Mouse (Mus musculus): ENCODE results near the gene Npdc1. TPM values are rescaled to one million over a fixed set of nuclear protein-coding genes. Genes with fewer than 3 reads are reported as not detected.
A peak's percentile ranks its signal among the peaks of the same experiment; 100 is the strongest.

Npdc1 gene
- polyA plus RNA-seq, 1 experiment from 2014 or later = 43.9 TPM

DNA sequence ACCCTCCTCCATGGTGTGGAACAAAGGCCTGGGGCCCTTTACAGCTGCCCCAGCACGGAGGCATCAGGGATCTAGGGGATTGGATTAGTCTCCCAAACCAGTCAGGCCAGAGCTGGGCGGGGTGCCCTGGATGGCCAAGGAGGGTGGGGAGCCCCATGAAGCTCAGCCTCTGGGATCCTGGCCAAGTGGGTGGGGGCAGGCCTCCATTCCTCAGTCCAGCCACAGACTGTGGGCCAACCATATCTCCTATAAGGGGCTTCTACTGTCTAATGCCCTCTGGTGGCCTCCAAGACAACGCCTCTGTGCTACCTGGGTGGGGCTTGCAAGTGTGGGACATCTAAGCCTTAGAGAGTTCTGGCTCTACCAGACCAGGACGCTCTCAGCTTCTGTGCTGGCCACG lies 59.8 kb downstream of the Npdc1 start:
- no peaks in the 10 kb centered on the region for H3K36me3 ChIP-seq (ENCODE audit: insufficient read depth, low read length)
- WGBS = 73% methylated on average over 5 of the region's 5 CpGs
- H3K4me1 ChIP-seq (replicated peaks; ENCODE audit: insufficient read depth, low read length) = peaks cover 13% of the 10 kb centered on the region; the same call in 1 of the 2 replicates
- no peak for DNase-seq (ENCODE audit: low spot score)
- H3K4me2 ChIP-seq (ENCODE audit: low read length) = no peak overlapping the region
- no peak overlapping the region for H3K9ac ChIP-seq (ENCODE audit: low read depth, low read length)
- no peak for ATAC-seq (replicated peaks; ENCODE audit: low FRiP score, low read depth)
- no peak overlapping the region; the same call in 1 of the 2 replicates for H3K27ac ChIP-seq
- no peaks in the 10 kb centered on the region for H3K9me3 ChIP-seq (replicated peaks; ENCODE audit: low read length)
- TF ChIP-seq CTCF (IDR thresholded peaks at IDR 0.05; ENCODE audit: low read depth) = peak; percentile 28; the same call in 1 of the 2 replicates
- no peaks in the 10 kb centered on the region for H3K27me3 ChIP-seq (ENCODE audit: insufficient read depth, low read length)
- no peak overlapping the region for H3K4me3 ChIP-seq (replicated peaks; ENCODE audit: low read depth, low read length)

Small RNA genes lying within 50 kb of the gene (microRNA-seq; reads per million reads assigned to microRNA genes)
- not detected for gene Mir3087

Other genes with a start within 250 kb of the Npdc1 start
- gene Nrarp, start 218.6 kb upstream of the Npdc1 start, polyA plus RNA-seq (2015; fragmentation: Nextera tagmentation; extraction: Ambion mirVana) = 19.9 and 21.6 TPM in 2 replicates
- gene Tor4a, start 202.5 kb upstream of the Npdc1 start, polyA plus RNA-seq (2015; fragmentation: Nextera tagmentation; extraction: Ambion mirVana) = 10.8 and 12.0 TPM in 2 replicates
- gene Nelfb, start 187.9 kb upstream of the Npdc1 start, polyA plus RNA-seq (2015; fragmentation: Nextera tagmentation; extraction: Ambion mirVana) = 74.0 and 82.3 TPM in 2 replicates
- gene Stpg3, start 184.7 kb upstream of the Npdc1 start, polyA plus RNA-seq (2015; fragmentation: Nextera tagmentation; extraction: Ambion mirVana) = 0.29 and 0.43 TPM in 2 replicates
- gene Fam166a, start 180.6 kb upstream of the Npdc1 start, polyA plus RNA-seq (2015; fragmentation: Nextera tagmentation; extraction: Ambion mirVana) = 0.28 and 0.62 TPM in 2 replicates
- gene Tubb4b, start 174.6 kb upstream of the Npdc1 start, polyA plus RNA-seq (2015; fragmentation: Nextera tagmentation; extraction: Ambion mirVana) = 339 and 384 TPM in 2 replicates
- gene Slc34a3, start 165.0 kb upstream of the Npdc1 start, polyA plus RNA-seq (2015; fragmentation: Nextera tagmentation; extraction: Ambion mirVana) = 1.5 and 1.6 TPM in 2 replicates
- 0.16 and 0.28 TPM in 2 replicates for gene Rnf224, start 162.6 kb upstream of the Npdc1 start, polyA plus RNA-seq (2015; fragmentation: Nextera tagmentation; extraction: Ambion mirVana)
- 24.2 and 27.4 TPM in 2 replicates for gene Rnf208, start 157.1 kb upstream of the Npdc1 start, polyA plus RNA-seq (2015; fragmentation: Nextera tagmentation; extraction: Ambion mirVana)
- 0.61 and 0.75 TPM in 2 replicates for gene Cysrt1, start 156.9 kb upstream of the Npdc1 start, polyA plus RNA-seq (2015; fragmentation: Nextera tagmentation; extraction: Ambion mirVana)
- gene AL732309.1, start 152.5 kb upstream of the Npdc1 start, polyA plus RNA-seq (2015; fragmentation: Nextera tagmentation; extraction: Ambion mirVana) = 2.7 and 3.7 TPM in 2 replicates
- 42.6 and 46.7 TPM in 2 replicates for gene Tmem203, start 143.9 kb upstream of the Npdc1 start, polyA plus RNA-seq (2015; fragmentation: Nextera tagmentation; extraction: Ambion mirVana)
- 17.1 and 18.0 TPM in 2 replicates for gene Tprn, start 136.7 kb upstream of the Npdc1 start, polyA plus RNA-seq (2015; fragmentation: Nextera tagmentation; extraction: Ambion mirVana)
- gene Ssna1, start 126.9 kb upstream of the Npdc1 start, polyA plus RNA-seq (2015; fragmentation: Nextera tagmentation; extraction: Ambion mirVana) = 172 TPM in 2 replicates
- gene Anapc2, start 126.9 kb upstream of the Npdc1 start, polyA plus RNA-seq (2015; fragmentation: Nextera tagmentation; extraction: Ambion mirVana) = 79.4 and 84.0 TPM in 2 replicates
- not detected in 2 replicates for gene Tmem210, start 111.2 kb upstream of the Npdc1 start, polyA plus RNA-seq (2015; fragmentation: Nextera tagmentation; extraction: Ambion mirVana)
- 0.29 and 0.48 TPM in 2 replicates for gene Lrrc26, start 109.4 kb upstream of the Npdc1 start, polyA plus RNA-seq (2015; fragmentation: Nextera tagmentation; extraction: Ambion mirVana)
- gene Grin1, start 80.2 kb upstream of the Npdc1 start, polyA plus RNA-seq (2015; fragmentation: Nextera tagmentation; extraction: Ambion mirVana) = 0.58 and 0.66 TPM in 2 replicates
- 57.9 and 59.6 TPM in 2 replicates for gene Man1b1, start 67.0 kb upstream of the Npdc1 start, polyA plus RNA-seq (2015; fragmentation: Nextera tagmentation; extraction: Ambion mirVana)
- gene Dpp7, start 43.0 kb upstream of the Npdc1 start, polyA plus RNA-seq (2015; fragmentation: Nextera tagmentation; extraction: Ambion mirVana) = 28.5 and 31.5 TPM in 2 replicates
- 80.5 and 92.8 TPM in 2 replicates for gene Uap1l1, start 33.7 kb upstream of the Npdc1 start, polyA plus RNA-seq (2015; fragmentation: Nextera tagmentation; extraction: Ambion mirVana)
- gene Sapcd2, start 27.0 kb upstream of the Npdc1 start, polyA plus RNA-seq (2015; fragmentation: Nextera tagmentation; extraction: Ambion mirVana) = 17.9 and 19.3 TPM in 2 replicates
- 6.9 and 7.8 TPM in 2 replicates for gene Entpd2, start 3.5 kb upstream of the Npdc1 start, polyA plus RNA-seq (2015; fragmentation: Nextera tagmentation; extraction: Ambion mirVana)
- 0.06 TPM in 1 of 2 replicates, not detected in the other for gene Fut7, start 23.9 kb downstream of the Npdc1 start, polyA plus RNA-seq (2015; fragmentation: Nextera tagmentation; extraction: Ambion mirVana)
- 9.7 and 9.8 TPM in 2 replicates for gene Abca2, start 29.4 kb downstream of the Npdc1 start, polyA plus RNA-seq (2015; fragmentation: Nextera tagmentation; extraction: Ambion mirVana)
- gene Clic3, start 57.5 kb downstream of the Npdc1 start, polyA plus RNA-seq (2015; fragmentation: Nextera tagmentation; extraction: Ambion mirVana) = 7.7 and 10.3 TPM in 2 replicates
- gene Paxx, start 61.7 kb downstream of the Npdc1 start, polyA plus RNA-seq (2015; fragmentation: Nextera tagmentation; extraction: Ambion mirVana) = 42.0 and 45.0 TPM in 2 replicates
- gene Ptgds, start 70.7 kb downstream of the Npdc1 start, polyA plus RNA-seq (2015; fragmentation: Nextera tagmentation; extraction: Ambion mirVana) = 11.5 and 13.1 TPM in 2 replicates
- gene Lcn12, start 94.6 kb downstream of the Npdc1 start, polyA plus RNA-seq (2015; fragmentation: Nextera tagmentation; extraction: Ambion mirVana) = not detected in 2 replicates
- gene Fbxw5, start 101.4 kb downstream of the Npdc1 start, polyA plus RNA-seq (2015; fragmentation: Nextera tagmentation; extraction: Ambion mirVana) = 65.7 and 71.1 TPM in 2 replicates
- 7.9 and 9.6 TPM in 2 replicates for gene C8g, start 102.4 kb downstream of the Npdc1 start, polyA plus RNA-seq (2015; fragmentation: Nextera tagmentation; extraction: Ambion mirVana)
- 24.4 and 28.1 TPM in 2 replicates for gene Traf2, start 147.6 kb downstream of the Npdc1 start, polyA plus RNA-seq (2015; fragmentation: Nextera tagmentation; extraction: Ambion mirVana)
- gene Edf1, start 158.5 kb downstream of the Npdc1 start, polyA plus RNA-seq (2015; fragmentation: Nextera tagmentation; extraction: Ambion mirVana) = 351 and 379 TPM in 2 replicates
- gene Mamdc4, start 175.5 kb downstream of the Npdc1 start, polyA plus RNA-seq (2015; fragmentation: Nextera tagmentation; extraction: Ambion mirVana) = 0.59 and 0.85 TPM in 2 replicates
- 197 TPM in 2 replicates for gene Phpt1, start 175.9 kb downstream of the Npdc1 start, polyA plus RNA-seq (2015; fragmentation: Nextera tagmentation; extraction: Ambion mirVana)
- gene Ajm1, start 182.4 kb downstream of the Npdc1 start, polyA plus RNA-seq (2015; fragmentation: Nextera tagmentation; extraction: Ambion mirVana) = 0.15 and 0.16 TPM in 2 replicates
- gene Rabl6, start 209.2 kb downstream of the Npdc1 start, polyA plus RNA-seq (2015; fragmentation: Nextera tagmentation; extraction: Ambion mirVana) = 45.6 and 56.9 TPM in 2 replicates
- gene Ccdc183, start 218.3 kb downstream of the Npdc1 start, polyA plus RNA-seq (2015; fragmentation: Nextera tagmentation; extraction: Ambion mirVana) = 0.32 and 0.34 TPM in 2 replicates
- 41.7 and 43.8 TPM in 2 replicates for gene Tmem141, start 222.7 kb downstream of the Npdc1 start, polyA plus RNA-seq (2015; fragmentation: Nextera tagmentation; extraction: Ambion mirVana)
- gene Fcna, start 228.7 kb downstream of the Npdc1 start, polyA plus RNA-seq (2015; fragmentation: Nextera tagmentation; extraction: Ambion mirVana) = 1.7 and 2.2 TPM in 2 replicates